In the genomic region with DNA sequence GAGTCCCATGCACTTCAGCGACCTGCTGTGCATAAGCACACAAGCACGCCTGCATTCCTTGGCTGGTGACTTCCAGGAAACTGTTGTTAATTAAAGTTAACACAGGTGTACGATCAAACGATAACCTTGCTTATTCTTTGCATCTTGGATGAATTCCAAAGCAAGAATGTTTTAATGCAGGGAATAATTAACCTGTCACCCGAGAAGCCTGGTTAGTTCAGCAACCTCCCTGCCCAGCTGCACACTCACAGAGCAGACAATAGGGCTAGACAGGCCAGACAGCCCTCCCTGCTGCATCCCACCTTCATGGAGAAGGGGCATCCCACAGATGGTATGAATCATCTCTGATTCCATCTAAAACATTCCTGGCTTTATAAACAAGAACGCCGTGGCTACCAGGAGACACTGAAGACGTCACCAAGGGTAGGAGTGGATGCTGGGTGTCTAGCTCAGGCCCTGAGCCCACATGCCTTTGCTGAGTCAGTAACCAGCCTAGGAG, we compare ENCODE assay signal across 12 mouse cellular contexts. TPM values are rescaled to one million over a fixed set of nuclear protein-coding genes. Genes with fewer than 3 reads are reported as not detected.
A peak's percentile ranks its signal among the peaks of the same experiment; 100 is the strongest.
DNase-seq lines count a peak whose midpoint lies in the region; TF ChIP-seq lines count a peak whose summit lies in the region.
"Had no signal": no experiment of that assay in that cellular context is flagged by ENCODE, and none has a peak within 500 bp of the region (broad histone marks: within the 10 kb centered on the region; RNA-seq: fewer than 3 reads in every experiment).

No protein-coding gene starts in this region.

- peak; percentile 15 to 42 for DNase-seq in left cerebral cortex, adult 18-20 months (ENCODE audit: low spot score in 2 of 2)
- no peak for DNase-seq in left cerebral cortex, postnatal 4 days
- DNase-seq in embryonic facial prominence, embryonic 10.5 days (ENCODE audit: low spot score): peak; percentile 69
- DNase-seq in kidney, adult 9 months: peak; percentile 53
- DNase-seq in cerebellum, adult 9-11 months: no peak
- DNase-seq in cerebellum, postnatal 10 days: no peak
- DNase-seq in layer of hippocampus, postnatal 14 days (ENCODE audit: low spot score in 2 of 2): no peak
- DNase-seq: cerebellum, adult 8-10 months had no signal

- H3ac ChIP-seq in myocyte (ENCODE audit: control insufficient read depth, insufficient read length): no peak overlapping the region

- peaks cover 16% of the 10 kb centered on the region for H3K4me1 ChIP-seq in embryonic facial prominence, embryonic 10.5 days
- H3K4me1 ChIP-seq: forebrain, embryonic 15.5 days had no signal

- no peak overlapping the region for H3K4me3 ChIP-seq in embryonic facial prominence, embryonic 10.5 days
- no peak overlapping the region for H3K4me3 ChIP-seq in myocyte
- H3K4me3 ChIP-seq: forebrain, embryonic 15.5 days; layer of hippocampus, adult 2 months had no signal

- no peak for TF ChIP-seq POLR2A in myocyte (IDR thresholded peaks at IDR 0.05; ENCODE audit: insufficient read length, low read depth)

- no peaks in the 10 kb centered on the region for H3K36me3 ChIP-seq in embryonic facial prominence, embryonic 10.5 days (replicated peaks)
- no peaks in the 10 kb centered on the region for H3K36me3 ChIP-seq in myocyte (ENCODE audit: control insufficient read depth, insufficient read depth)
- H3K36me3 ChIP-seq: forebrain, embryonic 15.5 days had no signal

- peak overlapping the region; percentile 29 for H3K4me2 ChIP-seq in myocyte (ENCODE audit: low read depth)
- H3K4me2 ChIP-seq: forebrain, embryonic 15.5 days had no signal

- H3K9me3 ChIP-seq in embryonic facial prominence, embryonic 10.5 days: no peaks in the 10 kb centered on the region
- H3K9me3 ChIP-seq: forebrain, embryonic 15.5 days had no signal

- no peaks in the 10 kb centered on the region for H3K79me2 ChIP-seq in myocyte (ENCODE audit: control insufficient read depth, insufficient read depth)

- WGBS in embryonic facial prominence, embryonic 10.5 days: 32% methylated on average over 8 of the region's 8 CpGs

- H3K27ac ChIP-seq in embryonic facial prominence, embryonic 10.5 days (replicated peaks): peak overlapping the region; percentile 67
- H3K27ac ChIP-seq: forebrain, embryonic 15.5 days; layer of hippocampus, adult 2 months had no signal

- H3K27me3 ChIP-seq in embryonic facial prominence, embryonic 10.5 days (replicated peaks; ENCODE audit: low read depth, poor library complexity, severe bottlenecking): no peaks in the 10 kb centered on the region
- no peaks in the 10 kb centered on the region for H3K27me3 ChIP-seq in myocyte (ENCODE audit: control insufficient read depth, insufficient read depth, insufficient read length)
- H3K27me3 ChIP-seq: forebrain, embryonic 15.5 days had no signal

- intact Hi-C loops in left cerebral cortex, postnatal 4 days (cut with DNase I): no loop called here

TF ChIP-seq in myocyte, 11 proteins besides CTCF, POLR2A, EP300 and RAD21:
- TF ChIP-seq TCF12 (IDR thresholded peaks at IDR 0.05; ENCODE audit: insufficient read depth, poor library complexity, severe bottlenecking) (no peak), SRF (IDR thresholded peaks at IDR 0.05; ENCODE audit: control insufficient read depth, insufficient read length, low read depth) (no peak), MYOD1 (IDR thresholded peaks at IDR 0.05; ENCODE audit: control insufficient read depth in 1 of 3, insufficient read length in 2 of 3, low read depth in 2 of 3) (peak in 1 of 3 experiments; percentile 21)

RNA-seq across cellular contexts. Expression of gene Adamts16, which starts 47.5 kb away (rescaled TPM):
- total RNA-seq in left cerebral cortex, adult 18-20 months (2021): 1 to 10 TPM; 3.6 to 4.3 TPM
- total RNA-seq in left cerebral cortex, postnatal 4 days (2021): 1 to 10 TPM; 5.2 TPM
- polyA plus RNA-seq in embryonic facial prominence, embryonic 10.5 days (2016; fragmentation: Nextera tagmentation; extraction: Ambion mirVana): 0.33 and 0.36 TPM in 2 replicates
- 0.67 TPM for polyA plus RNA-seq in myocyte (2012; fragmentation: generic; extraction: Trizol)
- total RNA-seq in layer of hippocampus, postnatal 14 days (2021): 1 to 10 TPM; 2.3 to 4.4 TPM
- polyA plus RNA-seq: small intestine, adult 2 months had no signal

Comparison
In these comparisons a context has a peak if more than half of its experiments do, and no peak if none do; other contexts are left out.
1. DNase-seq: peak in left cerebral cortex, adult 18-20 months (2 of 2), embryonic facial prominence, embryonic 10.5 days (single experiment) and kidney, adult 9 months (single experiment); none in left cerebral cortex, postnatal 4 days (single experiment), cerebellum, adult 9-11 months (single experiment), cerebellum, postnatal 10 days (0 of 2) and layer of hippocampus, postnatal 14 days (0 of 2).